Mouse (Mus musculus) spleen, adult 2 months (tissue): ENCODE data around the gene Lama5.
A peak's percentile ranks its signal among the peaks of the same experiment; 100 is the strongest.

Experiments used
- CTCF ChIP-seq: fragments of 200-500 bp; IDR thresholded peaks from 2 replicates; pipeline ENCODE4 v1.5.1; 2011; ENCODE audit warnings: mild to moderate bottlenecking, inconsistent platforms; ENCODE audit not compliant: insufficient read depth, insufficient read length, insufficient replicate concordance; ENCODE audit errors: extremely low read depth
- POLR2A ChIP-seq: fragments of 200-500 bp; IDR thresholded peaks from 2 replicates; pipeline ENCODE4 v1.6.1; 2011; ENCODE audit warnings: low read depth, low read length, inconsistent platforms

GRCm38 (mm10) chr2:180273394-180274244, 48.0 kb upstream of the Lama5 start, which contains the start of gene Cables2:
- no peak for TF ChIP-seq CTCF
- TF ChIP-seq POLR2A = peak; percentile 23; the same call in 1 of the 2 replicates
